ENCODE assay signal across 8 mouse cellular contexts in genomic region chr2:132283236-132284070, GRCm38 (mm10). TPM values are rescaled to one million over a fixed set of nuclear protein-coding genes. Genes with fewer than 3 reads are reported as not detected.
DNase-seq lines count a peak whose midpoint lies in the region; ATAC-seq and TF ChIP-seq lines count a peak whose summit lies in the region.

No protein-coding gene starts in this region.

- H3K4me2 ChIP-seq in embryonic facial prominence, embryonic 14.5 days (ENCODE audit: low read depth, low read length): no peak overlapping the region
- no peak overlapping the region for H3K4me2 ChIP-seq in intestine, postnatal 0 days (replicated peaks; ENCODE audit: low read depth)
- no peak overlapping the region for H3K4me2 ChIP-seq in neural tube, embryonic 13.5 days

- no peak for DNase-seq in layer of hippocampus, adult 2 months (ENCODE audit: low spot score in 2 of 2)
- no peak for DNase-seq in layer of hippocampus, adult 11-12 months (ENCODE audit: low spot score)
- DNase-seq in embryonic facial prominence, embryonic 14.5 days (ENCODE audit: low spot score): peak; percentile 57
- no peak for DNase-seq in right cerebral cortex, postnatal 25 days
- DNase-seq in adrenal gland, postnatal 10 days: no peak

- no peak overlapping the region for H3K9ac ChIP-seq in embryonic facial prominence, embryonic 14.5 days (ENCODE audit: low read depth, low read length)
- no peak overlapping the region for H3K9ac ChIP-seq in intestine, postnatal 0 days (ENCODE audit: low read depth, low read length)
- H3K9ac ChIP-seq in neural tube, embryonic 13.5 days: no peak overlapping the region

- TF ChIP-seq CTCF in layer of hippocampus, adult 2 months (conservative IDR thresholded peaks at IDR 0.05): no peak
- TF ChIP-seq CTCF in intestine, postnatal 0 days (IDR thresholded peaks at IDR 0.05; ENCODE audit: low read depth): no peak

- 0 out of 2 replicates have a peak, but pooled peaks cover 4% of the 10 kb centered on the region for H3K36me3 ChIP-seq in embryonic facial prominence, embryonic 14.5 days (ENCODE audit: control insufficient read depth, insufficient read depth, low read length)
- H3K36me3 ChIP-seq in intestine, postnatal 0 days (ENCODE audit: control insufficient read depth, insufficient read depth): peaks cover 1% of the 10 kb centered on the region; the same call in 1 of the 2 replicates
- peaks cover 6% of the 10 kb centered on the region; the same call in 1 of the 2 replicates for H3K36me3 ChIP-seq in neural tube, embryonic 13.5 days

- peak; percentile 45; the same call in 1 of the 2 replicates for ATAC-seq in embryonic facial prominence, embryonic 14.5 days (ENCODE audit: low read depth)
- ATAC-seq in intestine, postnatal 0 days: peak; percentile 75
- ATAC-seq in neural tube, embryonic 13.5 days (ENCODE audit: low read depth): no peak
- ATAC-seq in cerebellum, adult (ENCODE audit: insufficient number of reproducible peaks, low FRiP score, low TSS enrichment): no peak

- H3K4me3 ChIP-seq in layer of hippocampus, adult 2 months: no peak overlapping the region
- H3K4me3 ChIP-seq in embryonic facial prominence, embryonic 14.5 days (ENCODE audit: low read depth, low read length): no peak overlapping the region
- no peak overlapping the region for H3K4me3 ChIP-seq in intestine, postnatal 0 days (ENCODE audit: low read depth, low read length)
- no peak overlapping the region for H3K4me3 ChIP-seq in neural tube, embryonic 13.5 days

- no peaks in the 10 kb centered on the region for H3K27me3 ChIP-seq in embryonic facial prominence, embryonic 14.5 days (replicated peaks; ENCODE audit: control insufficient read depth, insufficient read depth, low read length)
- no peaks in the 10 kb centered on the region for H3K27me3 ChIP-seq in intestine, postnatal 0 days (replicated peaks; ENCODE audit: control insufficient read depth, insufficient read depth, low read length)
- no peaks in the 10 kb centered on the region for H3K27me3 ChIP-seq in neural tube, embryonic 13.5 days

- H3K27ac ChIP-seq in layer of hippocampus, adult 2 months: peak overlapping the region; percentile 72
- H3K27ac ChIP-seq in embryonic facial prominence, embryonic 14.5 days (replicated peaks; ENCODE audit: low read depth, low read length): peak overlapping the region; percentile 63; the same call in 1 of the 2 replicates
- H3K27ac ChIP-seq in intestine, postnatal 0 days (ENCODE audit: low read depth, low read length): peak overlapping the region; percentile 3; the same call in 1 of the 2 replicates
- H3K27ac ChIP-seq in neural tube, embryonic 13.5 days (replicated peaks): peak overlapping the region; percentile 65

- peaks cover 23% of the 10 kb centered on the region for H3K4me1 ChIP-seq in embryonic facial prominence, embryonic 14.5 days (ENCODE audit: control insufficient read depth, insufficient read depth, low read length)
- H3K4me1 ChIP-seq in intestine, postnatal 0 days (replicated peaks; ENCODE audit: control insufficient read depth, insufficient read depth, low read length): peaks cover 3% of the 10 kb centered on the region; the same call in 1 of the 2 replicates
- H3K4me1 ChIP-seq in neural tube, embryonic 13.5 days (replicated peaks): peaks cover 46% of the 10 kb centered on the region

- WGBS in embryonic facial prominence, embryonic 14.5 days: 50% methylated on average over 15 of the region's 15 CpGs
- 52% methylated on average over 15 of the region's 15 CpGs for WGBS in intestine, postnatal 0 days
- 57% methylated on average over 15 of the region's 15 CpGs for WGBS in neural tube, embryonic 13.5 days

- peaks cover 9% of the 10 kb centered on the region; the same call in 1 of the 2 replicates for H3K9me3 ChIP-seq in embryonic facial prominence, embryonic 14.5 days (ENCODE audit: control insufficient read depth, low read length)
- H3K9me3 ChIP-seq in intestine, postnatal 0 days (ENCODE audit: control insufficient read depth): no peaks in the 10 kb centered on the region
- H3K9me3 ChIP-seq in neural tube, embryonic 13.5 days: 0 out of 2 replicates have a peak, but pooled peaks cover 3% of the 10 kb centered on the region

RNA-seq across cellular contexts. Expression of gene Cds2, which starts 20.5 kb away (rescaled TPM):
- total RNA-seq in layer of hippocampus, adult 2 months (2021): 100 to 1,000 TPM; 257 to 258 TPM
- 19.1 and 22.5 TPM in 2 replicates for polyA plus RNA-seq in embryonic facial prominence, embryonic 14.5 days (2014; fragmentation: Nextera tagmentation; extraction: Ambion mirVana)
- 16.2 and 17.3 TPM in 2 replicates for polyA plus RNA-seq in intestine, postnatal 0 days (2015; fragmentation: Nextera tagmentation; extraction: Ambion mirVana)
- 49.6 and 53.6 TPM in 2 replicates for polyA plus RNA-seq in neural tube, embryonic 13.5 days (2015; fragmentation: Nextera tagmentation; extraction: Ambion mirVana)
- total RNA-seq in adrenal gland, postnatal 10 days (2021): 10 to 100 TPM; 52.2 to 54.9 TPM

RNA-seq across cellular contexts. Expression of gene Pcna, which starts 30.3 kb away (rescaled TPM):
- total RNA-seq in layer of hippocampus, adult 2 months (2021): 10 to 100 TPM; 47.2 to 51.9 TPM
- 222 and 238 TPM in 2 replicates for polyA plus RNA-seq in embryonic facial prominence, embryonic 14.5 days (2014; fragmentation: Nextera tagmentation; extraction: Ambion mirVana)
- polyA plus RNA-seq in intestine, postnatal 0 days (2015; fragmentation: Nextera tagmentation; extraction: Ambion mirVana): 105 and 106 TPM in 2 replicates
- 110 and 127 TPM in 2 replicates for polyA plus RNA-seq in neural tube, embryonic 13.5 days (2015; fragmentation: Nextera tagmentation; extraction: Ambion mirVana)
- 100 to 1,000 TPM; 105 to 109 TPM for total RNA-seq in adrenal gland, postnatal 10 days (2021)

RNA-seq across cellular contexts. Expression of gene Tmem230, which starts 35.8 kb away (rescaled TPM):
- 10 to 100 TPM; 30.3 to 32.9 TPM for total RNA-seq in layer of hippocampus, adult 2 months (2021)
- 50.9 and 53.7 TPM in 2 replicates for polyA plus RNA-seq in embryonic facial prominence, embryonic 14.5 days (2014; fragmentation: Nextera tagmentation; extraction: Ambion mirVana)
- 31.2 and 34.3 TPM in 2 replicates for polyA plus RNA-seq in intestine, postnatal 0 days (2015; fragmentation: Nextera tagmentation; extraction: Ambion mirVana)
- 51.7 and 58.1 TPM in 2 replicates for polyA plus RNA-seq in neural tube, embryonic 13.5 days (2015; fragmentation: Nextera tagmentation; extraction: Ambion mirVana)
- 10 to 100 TPM; 29.1 to 31.3 TPM for total RNA-seq in adrenal gland, postnatal 10 days (2021)

Comparison
In these comparisons a context has a peak if more than half of its experiments do, and no peak if none do; other contexts are left out.
1. H3K27ac ChIP-seq: peak in every context shown above with its lines; median percentile 72 in layer of hippocampus, adult 2 months; 65 in neural tube, embryonic 13.5 days; 63 in embryonic facial prominence, embryonic 14.5 days; 3 in intestine, postnatal 0 days.
2. ATAC-seq: peak in embryonic facial prominence, embryonic 14.5 days (single experiment) and intestine, postnatal 0 days (single experiment); none in neural tube, embryonic 13.5 days (single experiment) and cerebellum, adult (single experiment).